Mouse (Mus musculus): ENCODE data around the gene Ccdc115.

GRCm38 (mm10) chr1:34432776-34433481 lies 6.5 kb downstream of the Ccdc115 start:
- TF ChIP-seq POLR2A (IDR thresholded peaks at IDR 0.05; ENCODE audit: insufficient read depth, low read depth, low read length) (peak; percentile 51; the same call in 1 of the 2 replicates), CTCF (IDR thresholded peaks at IDR 0.05; ENCODE audit: insufficient read depth, low read depth, low read length) (no peak)
